Mouse (Mus musculus) v-Abl transformed pro-B cells (cell line): Measurements from ENCODE around the gene Acot8.

Experiments used
- in situ Hi-C, 2 experiments: fragments of 400-800 bp; cut with MboI; formaldehyde crosslinking; loops; one replicate each; pipeline ENCODE4 v1.15.1; 2025; ENCODE audit not compliant: unreplicated experiment in 2 of 2

The Acot8 gene

DNA sequence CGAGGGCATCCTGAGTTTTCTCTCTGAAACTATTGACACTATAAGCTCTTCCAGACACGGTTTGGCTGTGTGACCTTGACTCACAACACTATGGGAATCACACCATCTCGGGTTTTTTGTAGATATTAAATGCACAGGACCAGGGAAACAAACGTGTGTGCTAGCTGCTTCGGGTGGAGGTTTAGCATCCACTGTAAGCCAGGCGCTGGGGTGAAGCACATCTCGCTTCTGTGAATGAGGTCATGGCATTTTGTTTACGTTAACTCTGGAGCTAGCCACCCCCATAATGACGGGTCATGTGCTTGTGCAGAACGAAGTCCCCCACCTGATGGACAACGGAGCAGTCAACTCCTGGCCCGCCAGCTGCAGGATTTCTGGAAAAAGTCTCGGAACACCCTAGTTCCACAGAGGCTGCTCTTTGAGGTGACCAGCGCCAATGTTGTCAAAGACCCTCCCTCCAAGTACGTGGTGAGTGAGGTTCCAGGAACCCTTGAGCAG lies 18.2 kb downstream of the Acot8 start:
- in situ Hi-C loops: loop anchor here in 1 of 2 experiments (25.0 kb wide), 1 partner anchor 501 kb away; the partner anchor contains the start of gene Slc35c2

DNA sequence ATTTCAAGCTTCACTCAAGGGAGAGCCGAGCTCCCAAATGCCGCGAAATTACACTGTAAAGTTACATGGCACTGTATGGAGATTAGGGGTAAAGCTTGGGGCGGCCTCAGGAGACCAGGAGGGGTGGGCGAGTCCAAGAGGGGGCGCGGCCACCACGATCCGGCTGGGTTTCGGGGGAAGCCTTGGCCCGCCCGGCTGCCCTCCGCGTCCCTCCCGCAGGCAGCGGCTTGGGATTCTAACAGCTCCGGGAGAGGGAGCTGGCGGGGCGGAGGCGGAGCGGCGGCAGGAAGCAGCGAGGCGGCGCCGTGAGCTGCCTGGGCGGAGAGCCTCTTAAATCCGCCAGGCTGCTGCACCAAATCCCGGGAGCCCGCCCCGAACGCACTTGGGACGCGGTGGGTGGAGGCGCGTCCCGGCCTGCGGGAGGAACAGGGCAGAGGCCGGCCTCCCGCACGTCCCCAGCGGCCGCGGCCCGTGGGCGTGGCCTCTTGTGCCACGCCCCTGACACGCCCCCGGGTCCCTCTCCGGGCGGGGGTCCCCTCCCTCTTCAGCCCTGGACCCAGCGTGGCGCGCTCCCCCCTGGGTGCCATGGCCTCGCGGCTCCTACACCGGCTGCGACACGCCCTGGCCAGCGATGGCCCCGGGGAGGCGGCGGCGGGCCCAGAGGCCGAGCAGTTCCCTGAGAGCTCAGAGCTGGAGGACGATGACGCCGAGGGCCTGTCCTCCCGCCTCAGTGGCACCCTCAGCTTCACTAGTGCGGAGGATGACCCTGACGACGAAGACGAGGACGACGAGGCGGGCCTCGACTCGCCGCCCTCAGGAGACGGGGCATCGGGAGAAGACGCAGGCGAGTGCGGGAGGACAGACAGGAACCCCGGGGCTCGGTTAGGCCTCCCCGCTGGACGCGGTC lies 18.9 kb downstream of the Acot8 start, which contains the start of gene Snx21:
Gene Snx21, plus strand, starts transcription at position 343 of the 907 bp plus-strand sequence.
- in situ Hi-C loops: loop anchor here in 1 of 2 experiments (25.0 kb wide), 1 partner anchor 502 kb away; the partner anchor contains the start of gene Slc35c2

GRCm38 (mm10) chr2:164784869-164785420 lies 19.7 kb downstream of the Acot8 start:
- in situ Hi-C loops: loop anchor here in 1 of 2 experiments (25.0 kb wide), 1 partner anchor 502 kb away; the partner anchor contains the start of gene Slc35c2

- in situ Hi-C loops: loop anchor here in 1 of 2 experiments (25.0 kb wide), 1 partner anchor 503 kb away; the partner anchor contains the start of gene Slc35c2
Observed at GRCm38 (mm10) chr2:164783926-164784581, 20.6 kb downstream of the Acot8 start.

DNA sequence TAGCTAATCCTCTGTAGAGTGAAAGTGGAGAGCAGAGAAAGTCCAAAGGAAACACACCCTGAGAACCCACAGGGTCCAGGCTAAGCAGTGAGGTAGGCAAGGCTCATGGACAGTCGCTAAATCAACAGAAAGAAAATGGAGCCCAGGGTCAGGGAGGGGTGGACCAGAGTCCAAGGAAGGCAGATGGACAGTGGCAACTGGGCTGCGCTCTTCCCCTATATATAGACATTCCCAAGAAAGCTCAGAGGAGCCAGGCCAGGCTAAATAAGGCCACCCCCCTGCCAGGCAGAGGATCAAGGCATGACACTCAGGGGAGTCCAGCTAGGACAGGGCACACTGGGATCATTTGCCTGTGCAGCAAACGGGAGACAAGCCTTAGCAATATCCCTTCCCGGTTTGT lies 22.8 kb downstream of the Acot8 start:
- in situ Hi-C loops: loop anchor here in 1 of 2 experiments (25.0 kb wide), 1 partner anchor 505 kb away; the partner anchor contains the start of gene Slc35c2

DNA sequence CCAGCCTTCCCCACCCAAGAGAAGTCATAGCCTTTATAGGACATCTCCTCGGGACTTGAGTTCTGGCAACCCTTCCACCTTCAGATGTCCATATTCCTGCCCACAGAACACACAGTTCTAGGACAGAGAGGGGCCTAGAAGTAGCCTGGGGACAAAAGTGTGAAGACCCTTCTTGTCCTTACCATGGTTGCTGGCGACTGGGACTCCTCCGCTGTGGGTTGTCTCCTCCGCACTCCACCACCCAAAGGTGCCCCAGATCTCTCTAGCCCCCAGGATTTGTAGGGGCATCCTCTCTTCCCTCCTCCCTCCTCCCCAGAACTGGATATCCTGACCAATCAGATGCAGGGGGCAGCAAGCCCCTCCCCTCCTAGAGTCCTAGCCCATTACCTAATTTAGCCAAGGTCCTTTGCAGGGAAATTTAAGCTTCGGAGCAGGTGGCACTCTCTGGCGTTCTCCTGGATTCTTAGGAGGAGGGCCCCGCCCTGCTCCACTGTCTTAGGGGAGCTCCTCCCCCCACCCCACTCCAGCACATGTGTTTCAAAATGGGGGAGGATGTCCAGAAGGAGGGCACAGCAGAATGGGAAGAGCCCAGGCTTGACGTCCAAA lies 25.1 kb downstream of the Acot8 start, which contains the start of gene Tnnc2:
Gene Tnnc2, minus strand, starts transcription at position 487 of the 606 bp plus-strand sequence.
- in situ Hi-C loops: loop anchor here in 1 of 2 experiments (25.0 kb wide), 1 partner anchor 508 kb away; the partner anchor contains the start of gene Slc35c2

- in situ Hi-C loops: loop anchor here in 1 of 2 experiments (25.0 kb wide), 1 partner anchor 508 kb away; the partner anchor contains the start of gene Slc35c2
Observed at GRCm38 (mm10) chr2:164778809-164779208, 25.9 kb downstream of the Acot8 start.

GRCm38 (mm10) chr2:164778015-164778287 lies 26.7 kb downstream of the Acot8 start:
- in situ Hi-C loops: loop anchor here in 1 of 2 experiments (25.0 kb wide), 1 partner anchor 509 kb away; the partner anchor contains the start of gene Slc35c2

- in situ Hi-C loops: loop anchor here in 1 of 2 experiments (25.0 kb wide), 1 partner anchor 510 kb away; the partner anchor contains the start of gene Slc35c2
Observed at GRCm38 (mm10) chr2:164777246-164778014, 27.3 kb downstream of the Acot8 start.

DNA sequence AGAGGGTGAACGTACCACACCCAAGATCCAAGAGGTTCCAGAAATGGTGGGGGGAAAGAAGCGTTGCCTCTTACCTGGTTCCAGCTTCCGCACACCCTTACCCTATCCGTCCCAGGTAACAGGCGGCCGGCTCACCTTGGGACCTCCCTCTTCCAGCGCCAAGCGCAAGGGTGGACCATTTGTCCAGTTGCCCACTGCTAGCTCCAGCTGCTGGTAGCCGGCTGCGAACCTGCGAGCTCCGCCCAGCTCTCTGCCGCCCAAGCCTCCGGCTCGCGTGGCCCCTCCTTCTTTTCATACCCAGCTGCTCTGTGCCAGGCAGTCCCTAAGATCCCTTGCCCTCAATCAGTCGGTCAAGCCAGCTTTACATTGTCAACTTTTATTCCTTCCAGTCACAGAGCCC lies 27.9 kb downstream of the Acot8 start:
- in situ Hi-C loops: loop anchor here in 1 of 2 experiments (25.0 kb wide), 1 partner anchor 510 kb away; the partner anchor contains the start of gene Slc35c2

- in situ Hi-C loops: loop anchor here in 1 of 2 experiments (25.0 kb wide), 1 partner anchor 511 kb away; the partner anchor contains the start of gene Slc35c2
Observed at GRCm38 (mm10) chr2:164776130-164776529, 28.6 kb downstream of the Acot8 start.

DNA sequence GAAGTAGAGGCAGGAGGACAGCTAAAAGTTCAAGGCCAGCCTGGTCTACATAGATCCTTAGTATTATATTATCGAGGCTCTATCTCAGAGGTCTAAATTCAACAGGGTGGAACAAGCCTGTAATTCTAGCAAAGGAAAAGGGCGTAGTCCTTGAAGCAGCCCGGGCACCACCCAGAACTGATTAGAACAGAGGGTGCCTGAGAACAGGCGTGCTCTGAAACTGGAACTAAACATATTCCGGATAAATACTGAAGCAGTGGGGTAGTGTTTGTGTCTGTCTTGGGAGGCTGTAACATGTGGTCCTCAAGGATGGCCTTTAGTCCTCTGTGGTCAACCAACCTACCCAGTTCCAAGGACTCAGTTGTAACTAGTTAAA lies 30.7 kb downstream of the Acot8 start:
- in situ Hi-C loops: no loop called here

DNA sequence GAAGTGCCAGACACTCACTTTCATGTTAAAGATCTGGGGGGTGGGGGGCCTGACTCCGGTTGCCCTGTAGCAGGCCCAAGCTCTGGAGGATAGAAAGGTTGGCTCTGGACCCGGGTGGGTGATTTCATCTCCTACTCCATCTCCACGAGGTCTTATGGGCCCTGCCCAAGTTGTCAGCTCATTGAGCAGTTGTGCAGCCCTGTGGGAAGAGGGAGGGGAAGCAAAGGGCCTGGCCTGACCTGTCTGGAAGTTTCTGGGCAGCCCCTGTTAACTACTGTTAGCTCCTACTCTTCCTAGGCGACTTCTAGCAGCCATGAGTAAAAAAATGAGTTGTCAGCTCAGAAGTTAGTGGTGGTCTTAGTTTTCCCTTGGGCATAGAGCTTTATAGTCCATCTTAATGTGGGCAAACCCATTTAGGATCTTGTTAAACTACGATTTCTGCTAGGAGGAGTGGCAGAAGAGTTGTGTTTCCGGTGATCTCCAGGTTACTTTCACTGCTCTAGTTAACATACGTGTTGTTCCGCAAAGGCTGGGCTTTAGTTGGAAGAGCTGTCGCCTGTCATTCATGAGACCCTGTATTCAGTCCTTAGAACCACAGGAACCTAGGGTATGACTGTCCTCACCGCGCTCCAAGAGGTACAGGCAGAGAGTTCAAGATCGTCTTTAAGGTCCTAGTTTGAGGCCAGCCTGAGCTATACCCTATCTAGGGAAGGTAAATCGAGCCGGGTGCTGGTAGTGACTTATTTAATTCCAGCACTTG lies 31.3 kb downstream of the Acot8 start:
- in situ Hi-C loops: no loop called here

- in situ Hi-C loops: no loop called here
Observed at GRCm38 (mm10) chr2:164771123-164771522, 33.6 kb downstream of the Acot8 start.

DNA sequence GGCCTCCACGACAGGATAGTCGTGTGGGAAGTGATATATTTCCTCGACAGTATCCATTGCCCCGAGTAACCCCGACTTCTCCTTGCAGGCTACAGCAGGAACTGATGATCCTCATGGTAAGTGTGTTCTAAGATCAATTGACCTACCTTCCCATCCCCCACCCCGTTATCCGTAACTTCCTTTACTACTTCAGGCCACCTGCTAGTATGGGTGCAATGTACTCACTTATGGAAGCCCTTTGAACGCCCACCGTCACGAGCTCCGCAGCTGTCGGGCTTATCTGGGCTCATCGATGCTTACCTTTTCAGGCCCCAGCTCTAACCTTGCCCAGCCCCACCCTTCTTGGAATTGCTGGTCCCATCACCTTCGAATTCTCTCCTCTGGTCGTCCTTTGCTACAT lies 34.4 kb downstream of the Acot8 start:
- in situ Hi-C loops: no loop called here

DNA sequence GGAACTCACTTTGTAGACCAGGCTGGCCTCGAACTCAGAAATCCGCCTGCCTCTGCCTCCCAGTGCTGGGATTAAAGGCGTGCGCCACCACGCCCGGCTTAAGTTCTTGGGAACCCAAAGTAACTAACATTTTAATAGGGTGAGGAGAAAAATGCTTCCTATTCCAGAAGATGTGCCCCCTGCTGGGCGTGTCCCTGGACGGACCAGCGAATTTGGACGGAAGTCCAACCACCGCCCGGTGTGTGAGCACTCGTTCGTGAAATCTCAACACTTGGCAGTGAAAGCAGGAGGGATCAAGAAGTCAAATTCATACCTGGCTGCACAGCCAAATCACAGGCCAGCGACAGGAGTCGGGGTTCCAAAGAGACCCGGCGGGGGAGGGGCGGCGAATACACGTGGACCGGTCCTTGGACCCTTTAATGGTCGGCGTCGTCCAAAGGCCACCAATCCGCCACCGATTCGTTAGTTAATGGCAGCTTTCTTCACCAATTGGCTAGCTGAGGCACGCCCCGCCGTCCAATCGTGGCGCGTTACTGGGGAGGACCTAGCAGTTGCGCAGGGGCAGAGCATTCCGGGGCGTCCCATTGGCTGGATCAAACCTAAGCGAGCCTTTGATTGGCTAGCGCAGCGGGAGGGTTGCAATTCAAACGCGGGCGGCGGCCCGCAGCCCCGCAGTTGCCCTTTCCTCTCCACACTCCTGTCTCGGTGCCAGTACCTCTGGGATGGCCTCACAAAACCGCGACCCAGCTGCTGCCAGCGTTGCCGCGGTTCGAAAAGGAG lies 35.2 kb downstream of the Acot8 start, which contains the start of gene Ube2c:
Gene Ube2c, plus strand, starts transcription at position 641 of the 780 bp plus-strand sequence.
- in situ Hi-C loops: no loop called here

DNA sequence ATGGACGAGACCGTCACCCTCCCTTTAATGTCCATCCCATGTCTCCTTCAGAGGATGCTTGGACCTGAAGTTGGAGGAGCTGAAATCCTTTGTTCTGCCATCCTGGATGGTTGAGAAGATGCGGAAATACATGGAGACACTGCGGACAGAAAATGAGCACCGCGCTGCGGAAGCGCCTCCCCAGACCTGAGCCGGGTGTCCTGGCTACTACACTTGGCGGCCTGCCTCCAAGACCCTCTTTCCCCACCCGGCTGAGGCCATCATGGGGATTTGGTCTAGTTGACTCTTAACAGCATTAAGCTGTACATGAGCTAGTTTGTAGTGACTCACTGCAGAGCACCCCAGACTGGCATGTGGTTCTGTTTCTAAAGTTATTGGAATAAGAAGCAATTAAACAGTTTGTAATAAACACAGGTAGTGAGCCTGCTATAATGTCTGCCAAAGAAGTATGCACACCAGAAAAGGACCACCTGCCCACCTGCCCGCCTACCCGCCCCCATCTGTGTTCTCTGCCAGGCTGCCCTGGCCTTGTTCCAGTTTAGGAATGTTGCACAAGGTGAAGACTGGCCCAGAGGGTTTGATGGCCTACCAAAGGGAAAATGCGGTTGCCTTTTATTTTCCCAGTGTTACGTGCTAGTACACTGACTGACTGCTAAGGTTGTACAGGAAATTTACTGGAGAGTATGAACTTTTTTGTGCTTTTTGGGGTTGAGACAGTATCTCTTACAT lies 36.7 kb downstream of the Acot8 start:
- in situ Hi-C loops: no loop called here
